Mouse (Mus musculus) midbrain, embryonic 11.5 days (tissue): ENCODE results near the gene Bcl2l11. TPM values are rescaled to one million over a fixed set of nuclear protein-coding genes. Genes with fewer than 3 reads are reported as not detected.
A peak's percentile ranks its signal among the peaks of the same experiment; 100 is the strongest.

Source experiments
- ATAC-seq: fragments of 200-750 bp; cut with Nextera tagmentation; 2 replicates; pipeline ENCODE4 v1.8.0; 2017; ENCODE audit warnings: moderate TSS enrichment, moderate library complexity; ENCODE audit not compliant: low FRiP score
- DNase-seq: peaks from one replicate; pipeline ENCODE4 v3.0.0; 2015; ENCODE audit warnings: low spot score; ENCODE audit errors: missing footprints
- H3K27ac ChIP-seq: fragments of 300-500 bp; sonication (generic); 2 replicates; pipeline ENCODE4 v1.5.1; 2014; ENCODE audit warnings: low read depth, low read length
- H3K27me3 ChIP-seq: fragments of 300-500 bp; sonication (generic); 2 replicates; pipeline ENCODE4 v1.6.1; 2014; ENCODE audit warnings: mild to moderate bottlenecking, low read length, moderate library complexity, mixed read lengths; ENCODE audit not compliant: control insufficient read depth, insufficient read depth
- H3K36me3 ChIP-seq: fragments of 300-500 bp; sonication (generic); 2 replicates; pipeline ENCODE4 v1.6.1; 2014; ENCODE audit warnings: mild to moderate bottlenecking, low read length, moderate library complexity, mixed read lengths; ENCODE audit not compliant: control insufficient read depth, insufficient read depth
- H3K4me1 ChIP-seq: fragments of 300-500 bp; sonication (generic); 2 replicates; pipeline ENCODE4 v1.6.1; 2014; ENCODE audit warnings: low read length; ENCODE audit not compliant: control insufficient read depth, insufficient read depth
- H3K4me2 ChIP-seq: fragments of 300-500 bp; sonication (generic); 2 replicates; pipeline ENCODE4 v1.6.1; 2014; ENCODE audit warnings: mild to moderate bottlenecking, moderate library complexity
- H3K4me3 ChIP-seq: fragments of 300-500 bp; sonication (generic); 2 replicates; pipeline ENCODE4 v1.5.1; 2014; ENCODE audit warnings: low read depth, low read length
- H3K9ac ChIP-seq: fragments of 300-500 bp; sonication (generic); 2 replicates; pipeline ENCODE4 v1.6.1; 2014; ENCODE audit warnings: low read length
- H3K9me3 ChIP-seq: fragments of 300-500 bp; sonication (generic); 2 replicates; pipeline ENCODE4 v1.6.1; 2016; ENCODE audit warnings: low read length; ENCODE audit not compliant: control insufficient read depth
- WGBS: fragments of 180-500 bp; shearing (Covaris S2); extraction: QIAGEN DNeasy Blood & Tissue Kit; methylation state at CpG from one replicate; pipeline ENCODE4 v1.1.7; 2014; 5-methylcytosine and 5-hydroxymethylcytosine counted together
- polyA plus RNA-seq: library from polyadenylated mRNA; unstranded; fragments of >200 nt; fragmentation: Nextera tagmentation; extraction: Ambion mirVana; gene quantifications from 2 replicates; pipeline ENCODE4 v1.2.1, GENCODE M21; 2014

The Bcl2l11 gene
- polyA plus RNA-seq, 1 experiment from 2014 or later, result 15.1 TPM

DNA sequence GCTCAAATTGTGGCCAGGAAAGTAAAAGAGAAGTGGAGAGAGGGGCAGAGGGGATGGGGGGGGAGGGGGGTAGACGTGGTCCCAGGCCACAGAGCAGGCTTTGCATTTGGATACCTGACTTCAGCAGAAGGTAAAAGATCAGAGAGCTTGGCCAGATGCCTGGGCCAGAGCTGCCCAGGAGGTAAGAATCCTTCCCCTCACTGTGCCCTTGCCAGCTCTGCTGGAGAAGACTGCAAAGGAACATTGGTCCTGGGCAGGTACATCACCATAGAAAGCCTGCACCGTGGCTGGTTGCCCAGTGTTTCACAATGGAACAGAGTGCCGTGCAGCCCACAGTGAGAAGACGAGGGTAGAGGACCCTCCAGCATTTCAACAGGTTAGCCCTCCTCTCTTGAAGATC is 67.6 kb downstream of the Bcl2l11 start:
- no peak overlapping the region for H3K4me2 ChIP-seq
- no peak for DNase-seq
- H3K27me3 ChIP-seq, result no peaks in the 10 kb centered on the region
- H3K27ac ChIP-seq, result no peak overlapping the region
- H3K36me3 ChIP-seq, result no peaks in the 10 kb centered on the region
- no peaks in the 10 kb centered on the region for H3K9me3 ChIP-seq
- no peaks in the 10 kb centered on the region for H3K4me1 ChIP-seq
- 68% methylated on average over 4 of the region's 4 CpGs for WGBS
- H3K4me3 ChIP-seq, result no peak overlapping the region
- H3K9ac ChIP-seq, result no peak overlapping the region
- ATAC-seq, result no peak

DNA sequence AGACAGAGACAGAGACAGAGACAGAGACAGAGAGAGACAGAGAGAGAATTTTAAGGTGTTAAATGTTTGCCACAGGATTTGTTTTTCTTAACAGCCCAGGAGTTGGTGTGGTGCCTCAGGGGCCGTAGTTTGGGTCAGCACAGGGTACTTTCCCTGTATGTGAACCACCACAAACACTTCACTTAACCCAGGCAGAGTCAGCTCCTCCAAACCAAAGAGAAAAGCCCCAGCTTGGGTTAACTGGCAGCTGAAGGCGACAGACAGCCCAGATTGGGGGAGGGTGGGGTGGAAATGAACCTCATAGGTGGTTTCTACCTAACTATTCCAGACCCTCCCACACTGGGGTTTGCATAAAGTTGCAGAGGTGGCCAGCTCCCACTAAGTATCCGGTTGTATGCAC is 71.5 kb downstream of the Bcl2l11 start:
- H3K9ac ChIP-seq, result no peak overlapping the region
- no peak overlapping the region for H3K27ac ChIP-seq
- H3K36me3 ChIP-seq, result no peaks in the 10 kb centered on the region
- DNase-seq (no peak), ATAC-seq (no peak)
- H3K4me3 ChIP-seq, result no peak overlapping the region
- H3K27me3 ChIP-seq, result no peaks in the 10 kb centered on the region
- 82% methylated on average over 3 of the region's 3 CpGs for WGBS
- H3K9me3 ChIP-seq, result no peaks in the 10 kb centered on the region
- no peaks in the 10 kb centered on the region for H3K4me1 ChIP-seq
- no peak overlapping the region for H3K4me2 ChIP-seq

DNA sequence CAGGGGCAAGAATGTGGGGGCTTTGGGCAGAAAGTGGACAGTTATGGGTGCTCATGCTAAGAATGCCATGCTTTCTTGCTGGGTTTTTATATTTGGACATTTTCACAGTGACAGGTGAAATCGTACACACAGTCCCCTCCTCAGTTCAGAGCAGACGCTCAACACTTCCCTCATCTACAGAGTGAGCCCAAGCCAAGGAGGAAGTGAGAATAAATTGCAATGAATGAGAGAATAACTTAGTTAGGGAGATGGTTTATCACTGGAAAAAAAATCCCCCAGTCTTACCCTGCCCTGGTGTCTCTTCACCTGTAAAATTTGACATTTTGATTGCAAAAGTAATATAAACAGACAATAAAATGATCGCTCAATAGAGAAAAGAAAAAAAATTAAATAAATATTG is 77.3 kb downstream of the Bcl2l11 start:
- no peak for DNase-seq
- Histone ChIP-seq H3K4me1 (no peaks in the 10 kb centered on the region), H3K27ac (no peak overlapping the region), H3K36me3 (no peaks in the 10 kb centered on the region), H3K4me2 (no peak overlapping the region), H3K27me3 (no peaks in the 10 kb centered on the region), H3K9ac (no peak overlapping the region), H3K9me3 (no peaks in the 10 kb centered on the region), H3K4me3 (no peak overlapping the region)
- no peak for ATAC-seq
- 91% methylated on average over 3 of the region's 3 CpGs for WGBS

DNA sequence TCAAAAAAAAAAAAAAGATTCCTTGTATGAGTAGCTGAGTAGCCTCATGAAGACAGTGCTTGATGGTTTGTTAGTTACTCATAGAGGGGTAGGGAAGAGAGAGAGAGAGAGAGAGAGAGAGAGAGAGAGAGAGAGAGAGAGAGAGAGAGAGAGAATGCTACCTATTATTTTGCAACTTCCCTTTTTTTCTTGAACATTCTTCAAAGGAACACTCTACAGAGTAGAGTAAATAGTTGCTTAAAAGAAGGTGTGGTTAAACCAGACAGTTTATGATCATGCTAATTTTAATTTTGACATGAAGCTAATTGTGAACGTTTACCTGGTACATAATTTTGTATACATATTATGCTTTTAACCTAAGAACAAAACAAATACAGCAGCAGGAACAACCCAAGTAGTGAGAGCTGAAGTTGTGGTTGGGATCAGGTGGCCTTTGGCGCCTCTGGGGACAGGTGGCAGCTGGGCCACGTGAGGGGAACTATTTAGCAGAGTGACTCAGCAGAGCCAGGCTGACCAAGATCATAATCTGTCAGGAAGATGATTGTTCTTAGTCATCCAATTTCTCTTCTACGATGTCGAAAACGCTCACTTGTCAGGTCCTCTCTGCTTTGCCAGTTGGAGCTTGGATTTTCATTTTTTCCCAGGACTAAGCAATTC is 78.0 kb downstream of the Bcl2l11 start:
- H3K27ac ChIP-seq, result no peak overlapping the region
- no peaks in the 10 kb centered on the region for H3K9me3 ChIP-seq
- WGBS, result 93% methylated on average over 6 of the region's 6 CpGs
- no peaks in the 10 kb centered on the region for H3K36me3 ChIP-seq
- no peak for DNase-seq
- H3K9ac ChIP-seq, result no peak overlapping the region
- H3K27me3 ChIP-seq, result no peaks in the 10 kb centered on the region
- no peaks in the 10 kb centered on the region for H3K4me1 ChIP-seq
- ATAC-seq, result no peak
- no peak overlapping the region for H3K4me3 ChIP-seq
- H3K4me2 ChIP-seq, result no peak overlapping the region

DNA sequence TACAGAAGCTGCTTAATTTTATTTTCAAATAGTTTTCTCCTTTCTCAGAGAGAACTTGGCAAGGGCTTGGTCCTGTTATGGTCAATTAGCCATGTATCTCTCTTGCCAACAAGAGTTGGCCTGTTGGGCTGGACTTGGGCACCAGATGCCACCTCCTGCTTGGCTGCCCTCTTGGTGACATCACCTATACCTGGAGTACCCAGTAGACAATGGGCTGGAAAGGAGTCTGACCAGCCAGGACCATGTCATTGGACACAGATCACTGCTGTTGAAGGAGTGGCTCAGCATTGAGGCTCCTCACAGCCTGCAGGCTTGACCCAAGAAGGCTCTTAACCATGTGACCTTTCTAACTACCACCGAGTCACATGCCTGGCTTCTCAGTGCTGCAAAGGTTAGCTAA is 82.7 kb downstream of the Bcl2l11 start:
- Histone ChIP-seq H3K27ac (no peak overlapping the region), H3K27me3 (no peaks in the 10 kb centered on the region), H3K4me1 (peaks cover 11% of the 10 kb centered on the region), H3K4me3 (no peak overlapping the region), H3K9ac (no peak overlapping the region), H3K9me3 (no peaks in the 10 kb centered on the region), H3K4me2 (no peak overlapping the region), H3K36me3 (no peaks in the 10 kb centered on the region)
- ATAC-seq (no peak), DNase-seq (no peak)
- 89% methylated on average over 1 of the region's 1 CpGs for WGBS

DNA sequence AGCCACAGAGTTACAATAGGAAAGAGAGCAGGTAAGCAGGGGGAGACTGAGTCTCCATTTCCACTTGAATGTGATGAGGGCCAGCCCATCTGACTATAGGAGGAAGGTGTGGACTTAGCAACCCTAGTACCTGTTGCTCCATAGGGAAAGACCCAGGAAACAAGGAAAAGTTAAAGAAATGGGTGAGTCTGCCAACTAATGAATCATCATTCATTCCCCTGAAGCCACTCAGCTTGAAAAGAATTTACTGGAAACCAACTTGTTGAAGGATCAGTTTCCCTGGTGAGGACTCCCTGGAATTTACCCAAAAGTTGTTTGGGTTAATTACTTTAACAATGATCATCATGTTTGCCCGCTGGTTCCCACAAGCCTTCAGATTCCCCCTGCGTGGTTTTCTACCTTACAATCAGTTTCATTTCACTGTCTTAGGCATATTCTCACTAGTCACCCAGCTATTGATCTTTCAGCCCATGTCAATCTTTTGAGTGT is 84.0 kb downstream of the Bcl2l11 start:
- Histone ChIP-seq H3K9ac (no peak overlapping the region), H3K4me2 (no peak overlapping the region), H3K4me1 (peaks cover 11% of the 10 kb centered on the region), H3K36me3 (no peaks in the 10 kb centered on the region), H3K9me3 (no peaks in the 10 kb centered on the region), H3K4me3 (no peak overlapping the region), H3K27ac (no peak overlapping the region), H3K27me3 (no peaks in the 10 kb centered on the region)
- DNase-seq (no peak), ATAC-seq (no peak)
- WGBS, result 80% methylated on average over 2 of the region's 2 CpGs

DNA sequence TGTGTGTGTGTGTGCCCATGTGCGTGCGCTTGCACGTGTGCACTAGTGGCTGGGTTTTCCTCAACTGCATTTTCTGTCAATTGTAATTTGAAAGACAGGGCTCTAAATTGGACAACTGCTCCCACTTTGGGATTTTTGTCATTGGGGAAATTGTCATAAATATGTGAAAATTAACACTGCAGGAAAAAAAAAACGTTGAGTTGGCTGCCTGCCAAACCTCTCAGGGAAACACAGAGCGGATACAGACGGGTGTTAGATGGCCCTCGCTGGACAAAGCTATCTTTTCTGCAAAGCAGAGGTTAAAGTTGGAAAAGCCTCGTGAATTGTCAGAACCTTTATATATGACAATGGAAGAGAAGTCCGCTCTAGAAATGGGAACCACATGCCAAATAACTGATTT is 84.5 kb downstream of the Bcl2l11 start:
- WGBS, result 61% methylated on average over 9 of the region's 9 CpGs
- ATAC-seq (no peak), DNase-seq (no peak)

DNA sequence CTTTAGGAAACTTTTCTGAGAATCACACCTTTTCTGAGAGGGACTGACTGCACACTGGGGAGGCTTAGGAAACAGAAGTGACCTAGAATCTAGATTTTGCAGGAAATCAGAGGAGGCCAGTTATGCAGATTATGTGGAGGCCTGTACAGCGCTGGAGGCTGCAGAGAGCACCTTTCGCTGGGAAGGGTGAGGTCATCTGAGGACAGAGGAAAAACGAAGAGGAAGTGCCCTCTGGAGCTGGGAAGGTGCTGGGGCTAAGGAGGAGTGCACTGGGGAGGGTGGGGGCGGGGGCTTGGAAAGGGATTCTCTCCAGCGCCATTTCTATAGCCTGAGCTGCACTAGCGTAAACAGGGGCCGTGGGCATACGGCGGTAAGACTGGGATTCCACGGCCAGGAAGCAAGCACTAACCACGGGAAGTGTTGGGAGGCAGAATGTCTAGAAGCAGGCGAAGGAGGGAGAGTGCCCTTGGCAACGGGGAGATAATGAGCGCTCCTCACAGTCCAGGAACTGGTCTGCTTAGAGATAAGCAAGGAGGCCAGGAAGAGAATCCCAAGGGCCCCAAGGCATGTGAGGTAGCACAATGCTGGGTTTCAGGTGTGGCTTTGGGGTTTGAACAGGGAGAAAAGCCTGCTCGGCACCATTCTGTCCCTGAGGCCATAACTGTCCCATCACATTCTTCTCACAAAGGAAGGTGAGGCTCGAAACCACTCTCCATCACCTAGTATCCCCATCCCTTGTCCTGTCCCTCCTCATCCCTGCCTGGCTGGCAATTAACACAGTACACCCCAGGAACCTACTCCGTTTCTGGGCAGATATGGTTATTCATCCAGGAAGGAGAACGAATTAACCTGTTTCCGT is 85.4 kb downstream of the Bcl2l11 start:
- H3K36me3 ChIP-seq, result no peaks in the 10 kb centered on the region
- no peak overlapping the region for H3K4me3 ChIP-seq
- ATAC-seq (peak; percentile 46; the same call in 1 of the 2 replicates), DNase-seq (peak; percentile 89)
- peak overlapping the region; percentile 33 for H3K9ac ChIP-seq
- peaks cover 11% of the 10 kb centered on the region for H3K4me1 ChIP-seq
- peak overlapping the region; percentile 29; the same call in 1 of the 2 replicates for H3K4me2 ChIP-seq
- no peaks in the 10 kb centered on the region for H3K9me3 ChIP-seq
- 17% methylated on average over 19 of the region's 19 CpGs for WGBS
- no peaks in the 10 kb centered on the region for H3K27me3 ChIP-seq
- no peak overlapping the region for H3K27ac ChIP-seq

More for the DNA sequence above, 84.5 kb downstream of the Bcl2l11 start:
- no peak overlapping the region for H3K4me2 ChIP-seq
- no peaks in the 10 kb centered on the region for H3K27me3 ChIP-seq
- no peaks in the 10 kb centered on the region for H3K9me3 ChIP-seq
- no peak overlapping the region for H3K27ac ChIP-seq
- no peaks in the 10 kb centered on the region for H3K36me3 ChIP-seq
- no peak overlapping the region for H3K9ac ChIP-seq
- no peak overlapping the region for H3K4me3 ChIP-seq
- peaks cover 11% of the 10 kb centered on the region for H3K4me1 ChIP-seq

DNA sequence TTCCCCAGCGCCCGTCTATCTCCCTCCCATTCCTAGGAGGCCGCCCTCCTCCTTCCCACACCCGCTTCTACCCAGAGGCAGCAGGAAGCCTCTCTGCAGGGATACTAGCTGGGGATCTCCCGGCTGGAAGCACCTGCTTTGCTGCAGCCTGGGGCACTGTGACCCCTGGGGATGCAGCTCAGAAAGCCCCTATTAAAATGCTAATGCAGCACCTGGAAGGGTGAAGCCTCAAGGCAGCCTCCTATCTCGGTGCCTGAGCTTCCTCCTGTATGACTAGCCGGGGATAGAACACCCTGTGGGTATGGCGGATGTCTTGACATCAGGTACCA is 86.0 kb downstream of the Bcl2l11 start:
- 20% methylated on average over 8 of the region's 8 CpGs for WGBS
- Histone ChIP-seq H3K9me3 (no peaks in the 10 kb centered on the region), H3K27me3 (no peaks in the 10 kb centered on the region), H3K4me3 (no peak overlapping the region), H3K4me1 (peaks cover 11% of the 10 kb centered on the region), H3K36me3 (no peaks in the 10 kb centered on the region), H3K9ac (0 out of 2 replicates have a peak overlapping the region, but pooled peaks have one; percentile 33), H3K27ac (no peak overlapping the region), H3K4me2 (peak overlapping the region; percentile 3; the same call in 1 of the 2 replicates)
- ATAC-seq (peak; percentile 35; the same call in 1 of the 2 replicates), DNase-seq (no peak)
